Mouse (Mus musculus) olfactory bulb, adult 2 months (tissue): ENCODE data around the gene St6galnac1.

Experiments used
- CTCF ChIP-seq: fragments of 200-500 bp; IDR thresholded peaks from 2 replicates; pipeline ENCODE4 v1.5.1; 2012; ENCODE audit warnings: low read depth, mild to moderate bottlenecking, low read length, moderate library complexity; ENCODE audit not compliant: insufficient read depth
- POLR2A ChIP-seq: fragments of 200-500 bp; IDR thresholded peaks from 2 replicates; pipeline ENCODE4 v1.6.1; 2012; ENCODE audit warnings: mild to moderate bottlenecking, low read depth, low read length, moderate library complexity; ENCODE audit not compliant: insufficient read depth

- TF ChIP-seq CTCF (no peak), POLR2A (no peak)
These were observed at the start of gene St6galnac1 for GRCm38 (mm10) chr11:116775407-116775806.
